Mouse (Mus musculus): Measurements from ENCODE around the gene Ppp6r2.

GRCm38 (mm10) chr15:89295580-89296165 is 84.3 kb downstream of the Ppp6r2 start:
- TF ChIP-seq CTCF (IDR thresholded peaks at IDR 0.05; ENCODE audit: low read depth): 0 out of 2 replicates have a peak, but pooled peaks have one; percentile 8
- peak; percentile 41; the same call in 1 of the 2 replicates for TF ChIP-seq EP300 (IDR thresholded peaks at IDR 0.05; ENCODE audit: low read depth)

Data from liver, embryonic 14.5 days (tissue).